Mouse (Mus musculus) CH12.LX (cell line): ENCODE results near the gene Tbccd1.
"Not testable (repeated sequence)": the region's sequence is repeated elsewhere in the genome, so short reads cannot be mapped to it uniquely, and the experiment has no call there.

Source experiments
- POLR2A ChIP-seq: IDR thresholded peaks from 2 replicates; pipeline ENCODE4 v1.6.1; 2011; ENCODE audit warnings: low read depth, mild to moderate bottlenecking, improper control_type of control experiment, low read length
- TCF12 ChIP-seq: IDR thresholded peaks from 2 replicates; pipeline ENCODE4 v1.6.1; 2014; ENCODE audit warnings: low read depth, mild to moderate bottlenecking, inconsistent platforms, low read length, improper control_type of control experiment
- USF1 ChIP-seq: IDR thresholded peaks from 2 replicates; pipeline ENCODE4 v1.6.1; 2014; ENCODE audit warnings: low read depth, mild to moderate bottlenecking, inconsistent platforms, low read length, improper control_type of control experiment
- USF2 ChIP-seq: conservative IDR thresholded peaks from 2 replicates; pipeline ENCODE4 v1.6.1; 2011; ENCODE audit warnings: low read depth, low read length, improper control_type of control experiment

GRCm38 (mm10) chr16:22778296-22778695 is 79.2 kb downstream of the Tbccd1 start:
- not testable (repeated sequence) for TF ChIP-seq USF1, USF2, TCF12, POLR2A
